Mouse (Mus musculus) cortical plate, adult 2 months (tissue): ENCODE results near the gene Dph1.

Source experiments
- CTCF ChIP-seq: fragments of 200-500 bp; IDR thresholded peaks from 2 replicates; pipeline ENCODE4 v1.5.1; 2011; ENCODE audit warnings: mild to moderate bottlenecking, control low read depth, low read length; ENCODE audit not compliant: insufficient read depth; ENCODE audit errors: extremely low read depth
- POLR2A ChIP-seq: fragments of 200-500 bp; IDR thresholded peaks from 2 replicates; pipeline ENCODE4 v1.6.1; 2011; ENCODE audit warnings: mild to moderate bottlenecking, low read length, control low read depth; ENCODE audit not compliant: insufficient read depth; ENCODE audit errors: extremely low read depth

- TF ChIP-seq CTCF, result no peak
- no peak for TF ChIP-seq POLR2A
Measured at GRCm38 (mm10) chr11:75224835-75225234, 33.8 kb upstream of the Dph1 start.
